Mouse (Mus musculus) hindlimb bud, embryonic 11.5 days (tissue): ENCODE measurements around the gene Ap3s2.

Source experiments
- DNase-seq: peaks from one replicate; pipeline ENCODE4 v3.0.0-alpha.2; 2012; ENCODE audit warnings: low read depth, low spot score; ENCODE audit errors: extremely low spot score

Ap3s2 gene

DNA sequence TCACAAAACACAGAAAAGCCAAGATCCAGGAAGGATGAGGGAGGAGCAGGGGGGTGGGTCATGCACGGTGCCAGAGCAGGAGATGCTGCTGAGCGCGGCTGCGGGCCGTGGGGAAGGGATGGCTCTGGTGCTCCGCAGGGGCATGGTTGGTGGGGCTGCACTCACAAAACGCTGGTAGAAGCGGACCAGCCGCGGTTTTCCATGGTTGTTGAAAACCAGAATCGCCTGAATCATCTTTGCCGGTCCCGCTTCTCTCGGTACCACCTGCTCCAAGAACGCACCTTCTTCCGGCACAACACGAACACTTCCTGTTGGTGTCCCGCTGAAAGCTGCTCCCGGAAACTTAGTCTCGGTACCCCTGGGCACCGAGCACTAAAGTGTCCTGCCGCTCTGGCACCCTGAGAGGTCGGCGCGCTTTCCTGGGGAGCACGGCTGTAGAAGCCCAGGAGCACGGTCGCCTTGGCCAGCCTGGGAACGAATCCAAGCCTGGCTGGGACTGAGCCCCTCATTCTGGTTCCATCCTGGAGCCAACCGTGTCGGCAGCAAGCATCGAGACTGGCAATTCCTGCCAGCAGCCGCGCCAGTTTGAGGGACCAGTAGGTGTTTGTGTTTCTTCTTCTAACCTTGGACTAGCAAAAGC lies at the start of gene Ap3s2:
Ap3s2 (minus strand) TSS at position 306 of the 640 bp plus-strand sequence.
- peak; percentile 85 for DNase-seq

DNA sequence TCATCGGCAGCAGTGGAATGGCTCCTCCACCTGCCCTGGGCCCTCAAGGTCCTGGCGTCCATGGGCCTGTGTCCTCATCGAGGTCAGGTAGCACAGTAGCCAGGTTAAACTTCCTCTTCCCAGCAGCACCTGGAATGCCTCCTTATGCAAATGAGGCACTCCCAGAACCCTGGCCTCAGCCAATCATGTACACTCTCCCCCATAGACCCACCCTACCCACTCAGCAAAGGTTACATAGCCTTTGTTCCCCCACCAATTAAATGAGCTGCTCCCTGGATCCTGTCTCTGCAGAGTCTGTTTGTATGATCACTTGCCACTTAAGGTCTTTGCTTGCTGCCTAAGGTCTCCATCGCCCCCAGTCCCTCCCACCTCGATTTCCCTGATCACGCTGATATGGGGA lies 47.9 kb upstream of the Ap3s2 start:
- no peak for DNase-seq

DNA sequence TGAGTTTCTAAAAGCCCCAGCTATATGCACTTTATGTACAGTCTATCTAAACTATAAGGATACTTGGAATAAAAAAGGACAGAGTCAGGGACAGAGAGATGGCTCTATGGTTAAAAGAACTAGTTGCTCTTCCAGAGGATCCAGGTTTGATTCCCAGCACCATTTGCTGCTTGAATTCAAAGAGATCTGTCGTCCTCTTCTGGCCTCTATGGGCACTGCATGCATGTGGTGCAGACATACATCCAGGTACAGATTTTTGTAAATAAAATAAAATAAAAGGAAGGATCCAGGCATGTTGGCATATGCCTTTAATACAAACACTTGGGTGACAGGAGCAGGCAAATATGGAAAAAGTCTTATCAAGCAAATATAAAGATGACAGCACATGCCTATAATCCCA lies 41.2 kb upstream of the Ap3s2 start:
- no peak for DNase-seq

DNA sequence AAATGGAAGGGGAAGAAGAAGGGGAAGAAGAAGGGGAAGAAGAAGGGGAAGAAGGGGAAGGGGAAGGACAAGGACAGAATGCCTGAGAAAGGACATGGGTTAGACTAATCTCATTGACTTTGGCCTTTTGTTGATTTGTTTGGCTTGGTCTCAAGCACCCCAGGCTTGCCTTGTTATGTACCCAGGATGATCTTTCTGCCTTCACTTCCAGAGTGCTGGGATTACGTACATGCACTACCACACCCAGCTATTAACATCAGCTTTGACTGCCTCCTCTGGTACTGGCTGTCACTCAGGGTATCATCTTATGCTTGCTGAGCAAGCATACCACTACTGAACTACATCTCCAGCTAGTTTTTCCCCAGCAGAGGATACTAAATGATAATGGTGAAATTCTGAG lies 35.7 kb upstream of the Ap3s2 start:
- no peak for DNase-seq

DNA sequence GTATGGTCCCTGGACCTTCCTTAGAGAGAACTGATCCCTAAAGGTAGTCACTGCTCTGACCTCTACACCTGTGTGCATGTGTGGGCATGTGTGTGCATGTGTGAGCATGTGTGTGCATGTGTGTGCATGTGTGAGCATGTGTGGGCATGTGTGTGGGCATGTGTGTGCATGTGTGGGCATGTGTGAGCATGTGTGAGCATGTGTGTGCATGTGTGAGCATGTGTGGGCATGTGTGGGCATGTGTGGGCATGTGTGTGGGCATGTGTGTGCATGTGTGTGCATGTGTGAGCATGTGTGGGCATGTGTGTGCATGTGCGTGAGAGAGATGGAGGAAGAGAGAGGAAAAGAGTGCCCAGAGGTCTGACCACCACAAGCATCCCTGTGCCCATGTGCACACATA lies 34.4 kb upstream of the Ap3s2 start:
- no peak for DNase-seq

DNA sequence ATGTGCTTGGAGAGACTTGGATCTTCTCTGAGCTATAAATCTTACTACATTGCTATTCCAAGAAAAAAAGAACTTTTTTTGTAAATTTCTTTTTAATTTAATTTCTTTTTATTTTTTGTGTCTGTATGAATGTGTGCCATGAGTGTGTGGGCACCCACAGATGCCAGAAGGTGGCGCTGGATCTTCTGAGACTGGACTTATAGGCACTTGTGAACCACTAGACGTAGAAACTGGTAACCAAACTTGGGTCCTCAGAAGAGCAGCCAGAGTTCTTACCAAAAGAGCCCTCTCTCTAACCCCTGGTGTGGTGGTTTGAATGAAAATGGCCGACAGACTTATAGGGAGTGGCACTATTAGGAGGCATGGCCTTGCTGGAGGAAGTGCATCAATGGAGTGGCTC lies 30.6 kb upstream of the Ap3s2 start:
- no peak for DNase-seq

DNA sequence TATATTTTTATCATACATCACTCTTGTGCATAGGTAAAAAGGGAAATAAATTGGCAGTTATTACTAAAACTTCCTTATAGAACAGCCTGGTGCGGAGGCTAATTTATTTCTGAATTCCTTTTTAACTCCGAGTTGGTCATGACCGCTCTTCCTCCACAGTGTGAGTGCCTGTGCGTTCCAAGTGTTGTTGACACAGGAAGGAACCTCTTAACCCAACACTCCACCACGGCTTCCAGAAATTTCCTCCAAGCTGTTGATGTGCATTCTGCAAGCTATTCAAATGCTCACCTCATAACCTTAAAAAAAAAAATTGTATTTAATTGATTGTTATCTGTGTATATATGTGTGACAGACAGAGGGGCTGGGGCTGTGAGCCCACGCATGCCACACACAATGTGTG lies 29.8 kb upstream of the Ap3s2 start:
- DNase-seq, result no peak

DNA sequence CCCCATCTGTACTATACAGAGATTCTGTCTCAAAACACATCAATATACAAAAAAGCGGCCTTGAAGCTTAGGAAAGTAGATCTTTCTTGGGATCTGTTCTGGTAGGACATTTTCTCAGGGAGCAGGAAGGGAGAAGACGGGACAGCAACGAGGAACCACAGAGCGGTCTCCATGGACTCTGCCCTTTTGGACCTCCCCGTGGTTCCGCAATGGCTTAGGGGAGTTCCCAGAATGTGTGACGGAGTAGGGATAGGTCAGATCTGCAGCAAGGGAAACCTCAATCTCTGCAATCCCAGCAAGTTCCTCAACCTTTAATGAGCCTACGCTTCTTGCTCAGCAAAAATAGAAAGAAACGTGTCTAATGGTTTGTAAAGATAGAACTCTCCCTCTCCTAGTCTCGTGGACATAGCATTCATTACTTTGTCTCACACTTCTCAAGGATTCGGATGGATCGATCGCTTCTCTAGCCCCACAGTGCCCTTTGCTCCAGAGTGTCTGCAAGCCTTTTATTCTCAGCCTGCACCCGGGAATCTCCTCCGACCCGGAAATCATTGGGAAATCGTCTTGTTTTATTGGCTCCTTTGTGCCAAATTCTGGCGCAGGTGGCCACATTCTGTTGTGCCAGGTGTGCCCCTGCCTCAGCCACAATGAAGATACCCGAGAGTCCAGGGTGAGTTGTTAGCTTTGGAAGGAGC lies 15.2 kb upstream of the Ap3s2 start:
- DNase-seq, result no peak

DNA sequence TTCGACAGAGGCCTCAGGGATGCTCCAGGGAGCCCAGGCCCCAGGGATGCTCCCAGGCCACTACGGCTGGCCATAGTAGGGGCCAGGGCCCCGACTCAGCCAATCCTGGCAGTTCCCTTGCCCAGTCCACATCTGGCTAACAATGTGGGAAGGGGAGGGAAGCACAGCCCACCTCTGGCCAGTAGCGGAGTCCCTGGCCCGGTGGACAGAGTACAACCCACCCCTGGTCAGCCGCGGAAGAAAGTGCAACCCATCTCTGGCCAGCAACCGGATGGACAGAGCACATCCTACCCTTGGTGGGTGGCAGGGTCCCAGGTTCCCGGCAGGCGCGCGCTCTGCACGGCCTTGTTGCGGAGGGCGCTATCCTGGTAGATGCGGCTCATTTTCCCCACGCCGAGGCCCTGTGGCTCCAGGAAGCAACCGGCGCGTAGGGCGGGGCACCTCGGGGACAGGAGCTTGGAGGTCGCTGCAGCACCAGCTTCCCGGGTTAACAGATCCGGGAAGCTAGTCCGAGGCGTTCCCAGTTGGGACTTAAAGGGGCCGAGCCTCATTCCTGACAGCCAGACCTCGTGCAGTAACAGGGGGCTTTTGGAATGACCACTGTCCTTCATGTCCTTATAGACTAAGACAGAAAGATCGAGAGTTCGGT lies 14.5 kb upstream of the Ap3s2 start, which contains the start of gene Arpin:
Arpin (minus strand) TSS at position 498 of the 649 bp plus-strand sequence.
- DNase-seq, result no peak

DNA sequence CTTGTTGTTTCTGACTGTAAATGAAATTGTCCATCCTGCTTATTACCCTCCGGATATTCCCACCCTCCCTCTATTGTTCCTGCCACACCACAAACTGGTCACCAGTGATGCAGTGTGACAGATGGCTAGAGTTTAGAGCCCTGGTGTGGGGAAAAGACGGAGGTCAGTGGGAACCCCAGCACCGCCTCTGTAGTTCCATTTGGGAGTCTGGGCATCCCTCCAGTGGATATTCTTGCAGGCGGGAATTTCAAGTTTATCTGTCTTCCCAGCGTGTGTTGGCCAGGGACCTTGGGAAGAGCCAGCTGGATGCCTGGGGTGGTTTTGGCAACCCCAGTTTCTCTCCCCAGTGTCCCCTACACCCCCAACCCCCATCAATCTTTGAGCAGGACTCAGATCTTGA lies 14.0 kb upstream of the Ap3s2 start:
- DNase-seq, result no peak

DNA sequence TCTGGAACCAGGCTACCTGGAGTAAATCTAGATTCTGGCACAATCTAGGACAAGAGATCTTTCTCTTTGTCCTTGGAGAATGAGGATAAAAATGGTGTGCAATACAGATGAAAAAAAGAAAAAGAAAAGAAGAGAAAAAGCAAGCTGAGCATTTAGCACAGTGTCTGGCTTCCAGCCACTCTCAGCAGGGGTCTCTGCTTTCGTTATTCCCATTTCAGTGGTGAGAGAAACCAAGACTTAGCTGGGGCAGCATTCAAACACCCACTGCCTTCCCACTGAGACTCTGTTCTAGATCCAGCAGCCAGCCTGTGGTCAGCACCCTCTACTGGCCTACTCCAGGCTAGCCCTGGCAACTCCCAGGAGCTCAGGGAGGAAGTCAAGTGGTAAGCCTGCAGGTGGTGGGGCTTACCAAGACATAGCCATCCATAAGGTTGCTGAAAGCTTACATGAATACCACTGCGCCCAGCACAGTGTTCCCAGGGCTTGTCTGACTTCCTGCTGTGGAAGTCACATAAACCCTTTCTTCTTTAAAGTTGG lies 8.1 kb upstream of the Ap3s2 start:
- DNase-seq, result no peak

DNA sequence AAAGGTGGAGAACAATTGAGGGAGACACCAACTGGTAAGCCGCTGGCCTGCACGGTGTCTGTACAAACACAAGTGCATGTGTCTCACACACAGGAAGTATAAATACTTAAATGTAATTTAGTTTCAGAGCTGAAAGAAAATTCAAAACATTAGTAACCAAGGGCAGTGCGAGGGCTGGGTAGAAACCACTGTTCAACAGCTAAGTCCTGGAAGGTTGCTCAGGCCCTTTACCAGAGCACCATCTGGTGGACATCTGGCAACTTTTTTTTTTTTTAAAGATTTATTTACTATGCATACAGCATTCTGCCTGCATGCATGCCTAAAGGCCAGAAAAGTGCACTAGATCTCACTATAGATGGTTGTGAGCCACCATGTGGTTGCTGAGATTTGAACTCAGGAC lies 5.9 kb downstream of the Ap3s2 start:
- DNase-seq, result no peak

DNA sequence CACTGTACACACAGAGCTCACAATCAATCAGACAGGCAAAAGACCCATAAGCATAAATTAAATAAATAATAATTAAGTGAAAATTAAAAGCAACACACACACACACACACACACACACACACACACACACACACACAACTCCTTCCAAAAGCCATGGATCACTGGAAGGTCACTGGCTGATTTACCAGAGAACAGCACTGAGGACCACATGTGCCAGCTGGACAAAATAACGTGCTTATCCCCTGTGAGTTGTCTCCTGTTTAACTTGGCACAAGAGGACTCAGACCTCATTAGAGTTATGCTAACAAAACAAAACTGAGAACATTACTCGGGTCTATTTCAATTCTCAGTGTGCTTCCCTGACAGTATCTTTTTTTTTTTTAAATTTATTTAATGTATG lies 13.1 kb downstream of the Ap3s2 start:
- DNase-seq, result no peak

DNA sequence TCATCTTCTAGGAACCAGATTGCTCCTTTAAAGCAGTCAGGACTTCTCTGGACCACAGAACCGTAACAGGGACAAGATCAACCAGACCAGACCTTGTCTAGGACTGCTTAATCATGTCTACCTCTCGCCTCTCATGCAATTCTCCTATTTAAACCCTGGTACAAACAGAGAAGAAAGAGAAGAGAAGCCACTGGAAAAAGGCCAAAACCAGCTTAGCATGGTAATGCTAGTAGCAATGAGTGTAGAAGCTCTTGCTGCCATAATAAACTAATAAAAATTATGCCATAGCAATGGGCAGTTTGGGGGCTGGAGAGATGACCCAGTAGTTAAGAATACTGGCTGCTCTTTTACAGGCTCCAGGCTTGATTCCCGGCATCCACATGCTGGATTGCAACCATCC lies 13.5 kb downstream of the Ap3s2 start:
- no peak for DNase-seq

DNA sequence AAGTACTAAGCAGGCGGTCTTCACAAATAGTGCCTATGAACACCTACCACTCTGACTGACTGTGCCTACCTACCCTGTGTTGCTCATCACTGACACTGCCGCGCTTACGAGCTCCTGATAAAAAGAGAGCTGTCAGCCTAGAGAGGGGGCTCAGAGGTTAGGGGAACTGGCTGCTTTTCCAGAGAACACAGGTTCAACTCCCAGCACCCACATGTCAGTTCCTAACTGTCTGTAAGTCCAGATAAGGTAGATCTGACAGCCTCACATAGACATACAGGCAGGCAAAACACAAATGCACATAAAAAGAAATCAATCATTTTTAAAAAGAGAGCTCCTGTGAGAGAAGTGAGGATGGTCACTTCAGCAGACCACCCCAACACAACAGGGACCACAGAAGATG lies 15.3 kb downstream of the Ap3s2 start:
- DNase-seq, result no peak

DNA sequence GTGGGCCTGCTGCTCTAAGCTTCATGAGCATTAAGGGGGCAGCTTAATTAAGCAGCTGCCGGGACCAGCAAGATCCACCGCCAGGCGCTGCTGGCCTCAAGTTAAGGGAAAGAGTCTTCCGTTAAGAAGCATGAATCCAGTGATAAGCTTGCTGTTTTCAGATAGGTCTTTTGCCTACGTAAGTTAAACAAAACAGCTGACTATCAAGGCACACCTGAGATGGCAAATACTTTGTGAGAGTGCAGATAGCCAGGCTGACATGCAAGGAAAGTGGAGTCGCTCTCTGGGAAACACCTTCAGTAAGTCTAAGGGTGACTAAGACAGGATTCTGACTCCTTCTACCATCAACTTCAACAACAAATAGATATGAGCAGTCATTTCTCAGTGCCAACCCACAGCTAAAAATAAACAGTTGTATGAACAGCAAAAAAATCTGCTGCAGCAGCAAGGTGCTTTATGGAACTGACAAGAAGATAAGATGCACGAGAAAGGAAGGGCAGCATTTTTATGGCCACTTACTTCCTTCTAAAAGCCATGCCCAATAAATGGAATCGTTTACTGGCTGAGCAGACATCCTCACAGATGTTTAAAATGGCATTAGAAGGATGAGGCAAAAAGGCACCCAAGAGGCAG lies 17.2 kb downstream of the Ap3s2 start:
- no peak for DNase-seq

DNA sequence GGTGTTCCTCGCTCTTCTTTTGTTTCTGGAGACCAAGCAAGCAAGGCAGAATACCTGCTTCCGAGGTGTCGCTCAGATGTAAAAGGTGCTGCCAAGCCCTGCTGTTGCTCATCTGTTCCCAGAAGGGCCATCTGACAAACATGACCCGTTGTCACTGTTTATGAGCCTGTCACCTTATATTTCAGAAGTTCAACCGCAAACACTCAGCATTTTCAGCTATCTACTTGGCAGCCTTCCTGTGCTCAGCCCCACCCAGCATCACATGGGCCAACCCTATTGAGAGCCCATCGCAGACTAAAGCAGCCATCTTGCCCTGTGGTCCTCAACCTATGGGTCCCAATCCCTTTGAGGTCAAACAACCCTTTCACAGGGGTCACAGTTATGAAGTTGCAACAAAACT lies 19.7 kb downstream of the Ap3s2 start:
- no peak for DNase-seq

DNA sequence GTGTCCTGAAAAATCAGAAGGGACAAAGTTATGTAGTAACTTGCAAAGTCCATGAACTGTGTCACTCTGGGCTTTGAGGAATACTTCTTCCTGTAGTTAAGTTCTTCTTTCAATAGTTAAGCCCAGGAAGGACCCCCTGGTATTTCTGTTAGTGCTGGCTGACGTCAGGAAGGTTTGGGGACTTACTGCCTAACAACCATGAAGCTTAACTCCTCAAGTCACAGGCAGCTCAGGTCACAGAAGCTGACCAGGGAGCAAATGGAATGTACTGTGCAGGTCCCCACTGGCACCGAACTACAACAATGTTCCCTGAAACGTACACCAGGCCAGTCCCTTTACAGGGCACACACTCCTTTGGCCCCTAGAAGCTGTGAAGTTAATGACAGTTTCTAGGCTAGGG lies 25.2 kb downstream of the Ap3s2 start:
- DNase-seq, result no peak

DNA sequence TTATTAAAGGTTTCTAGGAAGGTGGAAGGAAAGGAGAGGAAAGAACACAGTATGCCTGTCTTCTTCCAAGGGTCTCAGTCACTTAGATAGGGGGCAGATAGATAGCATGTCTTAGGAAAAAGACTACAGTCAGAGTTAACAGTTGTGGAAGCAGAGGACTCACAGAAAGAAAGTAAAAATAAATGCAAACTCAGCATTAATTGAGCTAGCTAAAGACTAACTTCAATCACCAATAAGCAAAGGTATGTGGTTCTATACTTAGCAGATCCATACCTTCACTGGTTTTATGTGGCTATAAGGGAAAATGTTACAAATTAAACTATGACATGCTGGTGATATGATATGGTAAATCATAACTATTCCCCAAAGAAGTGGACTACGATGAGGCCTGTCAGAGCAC lies 25.7 kb downstream of the Ap3s2 start:
- no peak for DNase-seq

DNA sequence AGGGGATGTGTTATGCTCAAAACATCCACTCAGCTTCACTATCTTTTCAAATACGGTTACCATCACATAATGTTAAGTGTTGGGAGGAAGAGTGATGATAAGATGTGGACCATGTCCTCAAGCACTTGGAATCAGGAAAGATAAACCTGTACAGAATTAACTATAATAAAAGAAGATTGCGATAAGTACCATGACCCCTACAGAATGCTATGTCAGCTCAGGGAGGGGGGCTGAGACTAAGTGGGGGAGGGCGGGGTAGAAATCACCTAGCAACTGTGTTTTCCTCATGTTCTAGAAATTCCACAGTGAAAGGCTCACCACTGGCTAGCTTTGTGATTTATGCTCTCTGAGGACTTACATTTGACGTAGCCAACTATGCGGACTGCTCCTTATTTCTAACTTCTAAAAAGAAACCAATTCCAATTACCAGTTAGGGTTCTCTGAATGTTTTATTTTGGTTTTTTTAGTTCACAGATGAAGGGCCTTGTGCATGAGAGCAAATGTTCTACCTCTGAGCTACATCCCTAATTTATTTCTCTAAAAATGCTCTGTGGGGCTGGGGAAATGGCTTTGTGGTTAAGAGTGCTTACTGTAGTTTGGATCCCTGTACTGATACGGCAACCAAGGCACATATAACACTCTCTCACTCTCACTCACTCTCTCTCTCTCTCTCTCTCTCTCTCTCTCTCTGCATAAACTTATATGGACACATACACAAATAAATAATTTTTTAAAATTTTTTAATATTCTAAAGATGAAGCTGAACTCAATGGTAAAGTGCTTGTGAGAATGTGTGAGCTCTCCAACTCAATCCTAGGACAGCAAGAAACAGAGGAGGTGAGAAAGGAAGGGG lies 27.6 kb downstream of the Ap3s2 start:
- no peak for DNase-seq
